Mouse (Mus musculus): ENCODE results near the gene Cwh43. TPM values are rescaled to one million over a fixed set of nuclear protein-coding genes. Genes with fewer than 3 reads are reported as not detected.

The Cwh43 gene
- polyA plus RNA-seq, 1 experiment from 2014 or later: 0.48 TPM

Other genes starting within 250 kb of the Cwh43 start
- gene Fryl, start 149.5 kb upstream of the Cwh43 start, polyA plus RNA-seq (2015; fragmentation: Nextera tagmentation; extraction: Ambion mirVana): 28.5 and 30.2 TPM in 2 replicates
- 216 and 225 TPM in 2 replicates for gene Ociad1, start 113.3 kb upstream of the Cwh43 start, polyA plus RNA-seq (2015; fragmentation: Nextera tagmentation; extraction: Ambion mirVana)
- gene Ociad2, start 65.0 kb upstream of the Cwh43 start, polyA plus RNA-seq (2015; fragmentation: Nextera tagmentation; extraction: Ambion mirVana): 10.6 and 12.9 TPM in 2 replicates
- gene Dcun1d4, start 74.9 kb downstream of the Cwh43 start, polyA plus RNA-seq (2015; fragmentation: Nextera tagmentation; extraction: Ambion mirVana): 28.6 and 30.8 TPM in 2 replicates
- not detected in 2 replicates for gene Lrrc66, start 226.5 kb downstream of the Cwh43 start, polyA plus RNA-seq (2015; fragmentation: Nextera tagmentation; extraction: Ambion mirVana)
- gene Sgcb, start 241.7 kb downstream of the Cwh43 start, polyA plus RNA-seq (2015; fragmentation: Nextera tagmentation; extraction: Ambion mirVana): 32.7 and 33.4 TPM in 2 replicates
- gene Spata18, start 245.3 kb downstream of the Cwh43 start, polyA plus RNA-seq (2015; fragmentation: Nextera tagmentation; extraction: Ambion mirVana): 0.21 TPM in 1 of 2 replicates, not detected in the other